Comparison of ENCODE assay signal across 8 mouse cellular contexts in the genomic region with DNA sequence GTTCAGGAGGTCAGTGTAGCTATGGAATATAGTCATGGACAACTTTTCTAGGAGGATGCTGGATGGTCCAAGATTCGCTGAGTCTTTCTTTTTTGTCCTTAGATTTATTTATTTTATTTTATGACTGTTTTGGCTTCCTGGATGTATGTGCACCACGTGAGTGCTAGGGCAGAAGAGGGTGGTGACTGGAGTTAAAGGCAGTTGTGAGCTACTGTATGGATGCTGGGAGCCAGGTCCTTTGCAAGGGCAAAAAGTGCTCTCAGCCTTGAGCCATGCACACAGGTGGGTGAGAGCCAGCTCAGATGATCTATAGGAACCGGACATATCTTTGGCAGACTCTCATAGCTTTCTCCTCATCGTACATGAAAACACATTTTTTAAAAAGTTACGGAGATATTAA. TPM values are rescaled to one million over a fixed set of nuclear protein-coding genes. Genes with fewer than 3 reads are reported as not detected.
DNase-seq lines count a peak whose midpoint lies in the region; ATAC-seq and TF ChIP-seq lines count a peak whose summit lies in the region.

No protein-coding gene starts in this region.

- no peak overlapping the region for H3K27ac ChIP-seq in heart, embryonic 12.5 days (ENCODE audit: poor library complexity, severe bottlenecking)
- H3K27ac ChIP-seq in ES-Bruce4 (ENCODE audit: insufficient read depth, low read length): no peak overlapping the region
- no peak overlapping the region for H3K27ac ChIP-seq in forebrain, embryonic 16.5 days (ENCODE audit: low read length)
- no peak overlapping the region for H3K27ac ChIP-seq in liver, embryonic 16.5 days (ENCODE audit: low read length)

- TF ChIP-seq POLR2A in ES-Bruce4 (IDR thresholded peaks at IDR 0.05; ENCODE audit: insufficient read depth, low read length): no peak

- TF ChIP-seq EP300 in ES-Bruce4 (IDR thresholded peaks at IDR 0.05; ENCODE audit: insufficient read depth, low read depth, low read length): no peak

- H3K9me3 ChIP-seq in heart, embryonic 12.5 days (replicated peaks): no peaks in the 10 kb centered on the region
- H3K9me3 ChIP-seq in ES-Bruce4 (replicated peaks; ENCODE audit: control insufficient read depth, insufficient read depth, low read length, poor library complexity, severe bottlenecking): no peaks in the 10 kb centered on the region
- no peaks in the 10 kb centered on the region for H3K9me3 ChIP-seq in forebrain, embryonic 16.5 days (ENCODE audit: control insufficient read depth, low read length)
- no peaks in the 10 kb centered on the region for H3K9me3 ChIP-seq in liver, embryonic 16.5 days (replicated peaks; ENCODE audit: control insufficient read depth, low read length)

- no peaks in the 10 kb centered on the region for H3K36me3 ChIP-seq in heart, embryonic 12.5 days
- no peaks in the 10 kb centered on the region for H3K36me3 ChIP-seq in ES-Bruce4 (ENCODE audit: control insufficient read depth, insufficient read depth, low read length, poor library complexity, severe bottlenecking)
- no peaks in the 10 kb centered on the region for H3K36me3 ChIP-seq in forebrain, embryonic 16.5 days (ENCODE audit: control insufficient read depth, insufficient read depth)
- no peaks in the 10 kb centered on the region for H3K36me3 ChIP-seq in liver, embryonic 16.5 days (ENCODE audit: control insufficient read depth, insufficient read depth)

- H3K4me3 ChIP-seq in heart, embryonic 12.5 days: peak overlapping the region; percentile 81
- peak overlapping the region; percentile 16; the same call in 1 of the 2 replicates for H3K4me3 ChIP-seq in ES-Bruce4 (ENCODE audit: low read depth, low read length)
- H3K4me3 ChIP-seq in forebrain, embryonic 16.5 days (replicated peaks; ENCODE audit: low read length): peak overlapping the region; percentile 58
- H3K4me3 ChIP-seq in liver, embryonic 16.5 days (ENCODE audit: low read depth, low read length): peak overlapping the region; percentile 61

- no peak for TF ChIP-seq CTCF in ES-Bruce4 (IDR thresholded peaks at IDR 0.05; ENCODE audit: low read depth, low read length)

- WGBS in heart, embryonic 12.5 days: 29% methylated on average over 5 of the region's 5 CpGs
- 18% methylated on average over 5 of the region's 5 CpGs for WGBS in forebrain, embryonic 16.5 days
- WGBS in liver, embryonic 16.5 days (ENCODE audit: insufficient replicate concordance): 24% methylated on average over 5 of the region's 5 CpGs

- H3K4me1 ChIP-seq in heart, embryonic 12.5 days (replicated peaks): peaks cover 8% of the 10 kb centered on the region
- peaks cover 2% of the 10 kb centered on the region for H3K4me1 ChIP-seq in ES-Bruce4 (ENCODE audit: control insufficient read depth, insufficient read depth, low read length)
- peaks cover 10% of the 10 kb centered on the region for H3K4me1 ChIP-seq in forebrain, embryonic 16.5 days (replicated peaks; ENCODE audit: control insufficient read depth, insufficient read depth, low read length)
- H3K4me1 ChIP-seq in liver, embryonic 16.5 days (ENCODE audit: control insufficient read depth, low read depth, low read length): peaks cover 2% of the 10 kb centered on the region; the same call in 1 of the 2 replicates

- no peak for DNase-seq in heart, postnatal 14 days
- no peak for DNase-seq in Muller cell, postnatal 12 days (ENCODE audit: inconsistent ontology term)
- DNase-seq in layer of hippocampus, adult 9-10 months (ENCODE audit: low spot score): no peak
- DNase-seq in kidney, postnatal 4 days: no peak

- intact Hi-C loops in heart, postnatal 14 days (cut with DNase I): no loop called here

- H3K4me2 ChIP-seq in heart, embryonic 12.5 days: peak overlapping the region; percentile 87
- peak overlapping the region; percentile 69 for H3K4me2 ChIP-seq in forebrain, embryonic 16.5 days (ENCODE audit: low read length)
- H3K4me2 ChIP-seq in liver, embryonic 16.5 days (ENCODE audit: low read depth, low read length): peak overlapping the region; percentile 57

- H3K27me3 ChIP-seq in heart, embryonic 12.5 days (replicated peaks): no peaks in the 10 kb centered on the region
- H3K27me3 ChIP-seq in ES-Bruce4 (ENCODE audit: control insufficient read depth, insufficient read depth, low read length, poor library complexity, severe bottlenecking): no peaks in the 10 kb centered on the region
- H3K27me3 ChIP-seq in forebrain, embryonic 16.5 days (replicated peaks; ENCODE audit: control insufficient read depth, insufficient read depth, low read length): no peaks in the 10 kb centered on the region
- H3K27me3 ChIP-seq in liver, embryonic 16.5 days (ENCODE audit: control insufficient read depth, insufficient read depth, low read depth, low read length): peaks cover 9% of the 10 kb centered on the region

- peak overlapping the region; percentile 85; the same call in 1 of the 2 replicates for H3K9ac ChIP-seq in heart, embryonic 12.5 days
- peak overlapping the region; percentile 96 for H3K9ac ChIP-seq in ES-Bruce4 (ENCODE audit: low read depth, poor library complexity, severe bottlenecking)
- H3K9ac ChIP-seq in forebrain, embryonic 16.5 days (replicated peaks; ENCODE audit: low read depth, low read length): peak overlapping the region; percentile 57
- no peak overlapping the region for H3K9ac ChIP-seq in liver, embryonic 16.5 days (ENCODE audit: low read depth, low read length)

- ATAC-seq in heart, embryonic 12.5 days (ENCODE audit: insufficient number of reproducible peaks, low FRiP score): no peak
- ATAC-seq in forebrain, embryonic 16.5 days: no peak
- ATAC-seq in liver, embryonic 16.5 days (ENCODE audit: low read depth): no peak

RNA-seq across cellular contexts. Expression of gene Snx10, which starts 0.4 kb away (rescaled TPM):
- 21.4 and 23.7 TPM in 2 replicates for polyA plus RNA-seq in heart, embryonic 12.5 days (2016; fragmentation: Nextera tagmentation; extraction: Ambion mirVana)
- total RNA-seq in heart, postnatal 14 days (2021): 10 to 100 TPM in 1 of 2 experiments, 1 to 10 TPM in 1; 7.3 to 10.8 TPM
- 79.2 and 87.2 TPM in 2 replicates for polyA plus RNA-seq in ES-Bruce4 (2011; ENCODE audit: insufficient read depth, insufficient read length, low read depth, missing spikeins)
- 61.6 and 70.5 TPM in 2 replicates for polyA plus RNA-seq in forebrain, embryonic 16.5 days (2015; fragmentation: Nextera tagmentation; extraction: Ambion mirVana)
- 8.8 TPM in 2 replicates for polyA plus RNA-seq in liver, embryonic 16.5 days (2015; fragmentation: Nextera tagmentation; extraction: Ambion mirVana)

RNA-seq across cellular contexts. Expression of gene Cbx3, which starts 53.1 kb away (rescaled TPM):
- polyA plus RNA-seq in heart, embryonic 12.5 days (2016; fragmentation: Nextera tagmentation; extraction: Ambion mirVana): 372 and 391 TPM in 2 replicates
- 10 to 100 TPM; 77.3 to 81.0 TPM for total RNA-seq in heart, postnatal 14 days (2021)
- polyA plus RNA-seq in ES-Bruce4 (2011; ENCODE audit: insufficient read depth, insufficient read length, low read depth, missing spikeins): 341 and 361 TPM in 2 replicates
- polyA plus RNA-seq in forebrain, embryonic 16.5 days (2015; fragmentation: Nextera tagmentation; extraction: Ambion mirVana): 537 and 587 TPM in 2 replicates
- polyA plus RNA-seq in liver, embryonic 16.5 days (2015; fragmentation: Nextera tagmentation; extraction: Ambion mirVana): 169 and 198 TPM in 2 replicates

RNA-seq across cellular contexts. Expression of gene Hnrnpa2b1, which starts 53.6 kb away (rescaled TPM):
- 1,461 and 1,470 TPM in 2 replicates for polyA plus RNA-seq in heart, embryonic 12.5 days (2016; fragmentation: Nextera tagmentation; extraction: Ambion mirVana)
- total RNA-seq in heart, postnatal 14 days (2021): 100 to 1,000 TPM; 433 to 481 TPM
- 1,450 and 1,538 TPM in 2 replicates for polyA plus RNA-seq in ES-Bruce4 (2011; ENCODE audit: insufficient read depth, insufficient read length, low read depth, missing spikeins)
- 1,940 and 1,995 TPM in 2 replicates for polyA plus RNA-seq in forebrain, embryonic 16.5 days (2015; fragmentation: Nextera tagmentation; extraction: Ambion mirVana)
- 712 and 778 TPM in 2 replicates for polyA plus RNA-seq in liver, embryonic 16.5 days (2015; fragmentation: Nextera tagmentation; extraction: Ambion mirVana)

Comparison
In these comparisons a context has a peak if more than half of its experiments do, and no peak if none do; other contexts are left out.
1. H3K4me3 ChIP-seq: peak in every context shown above with its lines; median percentile 81 in heart, embryonic 12.5 days; 61 in liver, embryonic 16.5 days; 58 in forebrain, embryonic 16.5 days; 16 in ES-Bruce4.